Mouse (Mus musculus) stomach, embryonic 16.5 days (tissue): ENCODE measurements around the gene Atp6v1g2. TPM values are rescaled to one million over a fixed set of nuclear protein-coding genes. Genes with fewer than 3 reads are reported as not detected.
"Not testable (repeated sequence)": the region's sequence is repeated elsewhere in the genome, so short reads cannot be mapped to it uniquely, and the experiment has no call there.

ENCODE experiments used
- ATAC-seq: fragments of 200-750 bp; cut with Nextera tagmentation; 2 replicates; pipeline ENCODE4 v1.8.0; 2017; ENCODE audit warnings: moderate number of reproducible peaks, moderate TSS enrichment; ENCODE audit not compliant: insufficient read depth, low FRiP score
- H3K27ac ChIP-seq: fragments of 300-500 bp; sonication (generic); 2 replicates; pipeline ENCODE4 v1.5.1; 2014; ENCODE audit warnings: low read length
- H3K27me3 ChIP-seq: fragments of 300-500 bp; sonication (generic); 2 replicates; pipeline ENCODE4 v1.6.1; 2014; ENCODE audit warnings: low read length, control low read depth, mixed read lengths; ENCODE audit not compliant: control insufficient read depth, insufficient read depth
- H3K36me3 ChIP-seq: fragments of 300-500 bp; sonication (generic); 2 replicates; pipeline ENCODE4 v1.6.1; 2014; ENCODE audit warnings: low read length; ENCODE audit not compliant: control insufficient read depth, insufficient read depth
- H3K4me1 ChIP-seq: fragments of 300-500 bp; sonication (generic); 2 replicates; pipeline ENCODE4 v1.6.1; 2014; ENCODE audit warnings: low read length, control low read depth, mixed read lengths; ENCODE audit not compliant: control insufficient read depth, insufficient read depth
- H3K4me2 ChIP-seq: fragments of 300-500 bp; sonication (generic); 2 replicates; pipeline ENCODE4 v1.6.1; 2014; ENCODE audit warnings: low read depth, low read length, mixed read lengths
- H3K4me3 ChIP-seq: fragments of 300-500 bp; sonication (generic); replicated peaks from 2 replicates; pipeline ENCODE4 v1.5.1; 2014; ENCODE audit warnings: mild to moderate bottlenecking, low read length
- H3K9ac ChIP-seq: fragments of 300-500 bp; sonication (generic); 2 replicates; pipeline ENCODE4 v1.6.1; 2014; ENCODE audit warnings: low read length
- H3K9me3 ChIP-seq: fragments of 300-500 bp; sonication (generic); replicated peaks from 2 replicates; pipeline ENCODE4 v1.6.1; 2016; ENCODE audit warnings: low read length, control low read depth; ENCODE audit not compliant: control insufficient read depth
- WGBS: fragments of 180-500 bp; shearing (Covaris S2); extraction: QIAGEN DNeasy Blood & Tissue Kit; methylation state at CpG from one replicate; pipeline ENCODE4 v1.1.7; 2014; 5-methylcytosine and 5-hydroxymethylcytosine counted together
- polyA plus RNA-seq: library from polyadenylated mRNA; unstranded; fragments of >200 nt; fragmentation: Nextera tagmentation; extraction: Ambion mirVana; gene quantifications from 2 replicates; pipeline ENCODE4 v1.2.1, GENCODE M21; 2015

The Atp6v1g2 gene
- polyA plus RNA-seq, 1 experiment from 2014 or later, result 6.0 TPM

DNA sequence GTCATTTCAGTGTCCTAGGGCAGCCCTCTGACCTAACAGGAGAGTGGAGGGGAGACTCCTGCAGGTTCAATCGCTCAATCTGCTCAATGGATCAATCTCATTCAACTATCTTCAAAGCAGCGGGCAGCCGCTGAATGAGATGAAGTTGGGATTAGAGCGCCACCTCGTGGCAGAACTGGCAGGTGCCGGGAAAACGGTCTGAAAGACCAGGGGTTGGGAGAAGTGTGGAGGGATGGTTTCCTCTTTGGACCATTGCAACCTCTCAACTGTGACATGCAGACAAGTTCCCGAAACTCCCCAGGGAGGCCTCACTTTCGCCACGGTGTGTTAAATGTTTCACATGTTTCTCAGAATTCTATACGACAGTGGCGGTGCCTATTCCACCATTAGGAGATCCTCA is 1.4 kb upstream of the Atp6v1g2 start:
- Histone ChIP-seq H3K4me1 (peaks cover 38% of the 10 kb centered on the region), H3K36me3 (peaks cover 8% of the 10 kb centered on the region; the same call in 1 of the 2 replicates), H3K4me3 (no peak overlapping the region), H3K9ac (no peak overlapping the region), H3K9me3 (no peaks in the 10 kb centered on the region), H3K4me2 (0 out of 2 replicates have a peak overlapping the region, but pooled peaks have one; percentile 3), H3K27me3 (no peaks in the 10 kb centered on the region), H3K27ac (no peak overlapping the region)
- no peak for ATAC-seq
- 14% methylated on average over 12 of the region's 12 CpGs for WGBS

GRCm38 (mm10) chr17:35232659-35233058 is 801 bp upstream of the Atp6v1g2 start:
- no peak for ATAC-seq
- Histone ChIP-seq H3K4me3 (no peak overlapping the region), H3K36me3 (peaks cover 8% of the 10 kb centered on the region; the same call in 1 of the 2 replicates), H3K9me3 (no peaks in the 10 kb centered on the region), H3K4me1 (peaks cover 36% of the 10 kb centered on the region), H3K9ac (no peak overlapping the region), H3K27ac (peak overlapping the region; percentile 98), H3K4me2 (0 out of 2 replicates have a peak overlapping the region, but pooled peaks have one; percentile 3), H3K27me3 (no peaks in the 10 kb centered on the region)
- 67% methylated on average over 5 of the region's 5 CpGs for WGBS

GRCm38 (mm10) chr17:35234090-35234489 is 630 bp downstream of the Atp6v1g2 start:
- peak overlapping the region; percentile 65 for H3K4me2 ChIP-seq
- not testable (repeated sequence) for ATAC-seq, H3K36me3 ChIP-seq, H3K9me3 ChIP-seq, H3K27me3 ChIP-seq
- H3K4me1 ChIP-seq, result peaks cover 33% of the 10 kb centered on the region
- WGBS, result 75% methylated on average over 7 of the region's 7 CpGs
- peak overlapping the region; percentile 65 for H3K4me3 ChIP-seq
- peak overlapping the region; percentile 48; the same call in 1 of the 2 replicates for H3K9ac ChIP-seq
- H3K27ac ChIP-seq, result peak overlapping the region; percentile 98

- ATAC-seq, result no peak; the same call in 1 of the 2 replicates
- 3% methylated on average over 31 of the region's 31 CpGs for whole genome bisulfite sequencing
- H3K4me2 ChIP-seq, result peak overlapping the region; percentile 65
These were observed 1.4 kb downstream of the Atp6v1g2 start for GRCm38 (mm10) chr17:35234903-35235302.

GRCm38 (mm10) chr17:35235614-35236389 is 2.3 kb downstream of the Atp6v1g2 start, which contains the start of gene Nfkbil1:
TSS of gene Nfkbil1 (minus strand) at chr17:35235792.
- ATAC-seq, result peak; percentile 89
- Histone ChIP-seq H3K9ac (peak within 1 kb of the TSS; percentile 91), H3K4me2 (peak within 1 kb of the TSS; percentile 65), H3K27ac (peak within 1 kb of the TSS; percentile 98), H3K36me3 (no peaks in the 10 kb centered on the region), H3K4me1 (peaks cover 37% of the 10 kb centered on the region), H3K9me3 (no peaks in the 10 kb centered on the region), H3K27me3 (no peaks in the 10 kb centered on the region), H3K4me3 (peak within 1 kb of the TSS; percentile 65)
- 0% methylated on average over 35 of the region's 35 CpGs for WGBS

More at GRCm38 (mm10) chr17:35234903-35235302, 1.4 kb downstream of the Atp6v1g2 start:
- Histone ChIP-seq H3K27ac (peak overlapping the region; percentile 98), H3K4me3 (peak overlapping the region; percentile 65), H3K27me3 (no peaks in the 10 kb centered on the region), H3K9ac (peak overlapping the region; percentile 91), H3K36me3 (no peaks in the 10 kb centered on the region), H3K9me3 (no peaks in the 10 kb centered on the region), H3K4me1 (peaks cover 29% of the 10 kb centered on the region)

GRCm38 (mm10) chr17:35236390-35236746 is 2.9 kb downstream of the Atp6v1g2 start:
- H3K4me1 ChIP-seq, result peaks cover 39% of the 10 kb centered on the region
- peak overlapping the region; percentile 98 for H3K27ac ChIP-seq
- H3K9ac ChIP-seq, result peak overlapping the region; percentile 91
- peak; percentile 61 for ATAC-seq
- peak overlapping the region; percentile 65 for H3K4me2 ChIP-seq
- no peaks in the 10 kb centered on the region for H3K9me3 ChIP-seq
- no peaks in the 10 kb centered on the region for H3K27me3 ChIP-seq
- WGBS, result 1% methylated on average over 18 of the region's 18 CpGs
- H3K4me3 ChIP-seq, result peak overlapping the region; percentile 65
- H3K36me3 ChIP-seq, result no peaks in the 10 kb centered on the region

- H3K27me3 ChIP-seq, result no peaks in the 10 kb centered on the region
- 77% methylated on average over 9 of the region's 9 CpGs for WGBS
- no peak overlapping the region for H3K4me2 ChIP-seq
- no peak overlapping the region for H3K4me3 ChIP-seq
- no peaks in the 10 kb centered on the region for H3K36me3 ChIP-seq
- no peak for ATAC-seq
- no peak overlapping the region for H3K27ac ChIP-seq
- no peaks in the 10 kb centered on the region for H3K9me3 ChIP-seq
- peaks cover 39% of the 10 kb centered on the region for H3K4me1 ChIP-seq
- H3K9ac ChIP-seq, result no peak overlapping the region
These were observed 3.5 kb downstream of the Atp6v1g2 start for GRCm38 (mm10) chr17:35236996-35237395.

- no peak overlapping the region for H3K27ac ChIP-seq
- no peak overlapping the region for H3K4me2 ChIP-seq
- no peaks in the 10 kb centered on the region for H3K36me3 ChIP-seq
- no peak for ATAC-seq
- peaks cover 34% of the 10 kb centered on the region for H3K4me1 ChIP-seq
- no peak overlapping the region for H3K4me3 ChIP-seq
- no peak overlapping the region for H3K9ac ChIP-seq
- H3K9me3 ChIP-seq, result no peaks in the 10 kb centered on the region
- WGBS, result 87% methylated on average over 12 of the region's 12 CpGs
- no peaks in the 10 kb centered on the region for H3K27me3 ChIP-seq
These were observed 4.0 kb downstream of the Atp6v1g2 start for GRCm38 (mm10) chr17:35237504-35237903.

DNA sequence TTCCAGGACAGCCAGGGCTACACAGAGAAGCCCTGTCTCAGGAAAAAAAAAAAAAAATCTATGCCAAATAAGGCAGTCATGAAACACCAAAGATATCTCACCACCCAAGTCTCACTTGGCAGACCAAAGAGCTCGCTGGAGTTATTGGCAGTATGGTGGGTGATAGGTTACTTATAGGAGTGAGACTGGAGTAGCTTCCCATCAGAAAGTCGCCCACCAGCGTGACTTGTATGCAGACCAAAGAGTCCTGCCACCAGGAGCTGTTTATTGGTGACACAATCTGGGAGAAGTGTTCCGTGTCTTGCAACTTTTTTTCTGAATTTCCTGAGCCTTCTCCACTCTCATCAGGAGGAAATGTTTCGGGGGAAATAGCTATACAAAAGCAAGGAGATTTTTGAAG is 6.2 kb downstream of the Atp6v1g2 start:
- no peaks in the 10 kb centered on the region for H3K9me3 ChIP-seq
- ATAC-seq, result no peak
- H3K36me3 ChIP-seq, result peaks cover 4% of the 10 kb centered on the region
- no peaks in the 10 kb centered on the region for H3K27me3 ChIP-seq
- H3K27ac ChIP-seq, result no peak overlapping the region
- H3K4me2 ChIP-seq, result no peak overlapping the region
- H3K4me1 ChIP-seq, result peaks cover 28% of the 10 kb centered on the region
- no peak overlapping the region for H3K9ac ChIP-seq
- no peak overlapping the region for H3K4me3 ChIP-seq
- 77% methylated on average over 5 of the region's 5 CpGs for WGBS
